ENCODE assay signal across 37 mouse cellular contexts in the genomic region with DNA sequence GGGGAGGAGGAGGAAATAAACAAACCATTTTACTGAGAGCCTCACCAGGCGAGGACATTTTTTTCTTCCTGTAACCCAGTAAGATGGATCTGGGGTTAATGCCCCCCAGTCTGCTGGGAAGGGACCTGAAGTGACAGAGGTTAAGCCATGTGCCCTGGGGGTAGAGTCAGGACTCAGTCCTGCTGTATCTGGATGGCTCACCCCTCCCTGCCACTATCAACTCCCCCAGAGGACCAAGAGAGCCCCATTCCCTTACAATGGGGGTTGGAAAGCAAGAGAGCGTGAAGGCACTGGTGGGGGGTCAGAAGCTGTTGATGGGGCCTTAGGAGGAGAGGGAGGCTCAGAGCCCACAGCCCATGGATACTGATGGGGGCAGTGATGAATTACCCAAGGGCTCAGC. TPM values are rescaled to one million over a fixed set of nuclear protein-coding genes. Genes with fewer than 3 reads are reported as not detected.
"Had no signal": no experiment of that assay in that cellular context is flagged by ENCODE, and none has a peak within 500 bp of the region (broad histone marks: within the 10 kb centered on the region; RNA-seq: fewer than 3 reads in every experiment).

No protein-coding gene starts in this region.

RNA-seq across cellular contexts. Expression of a gene that starts 8.2 kb away (rescaled TPM):
- total RNA-seq: hindbrain, postnatal 0 days had no signal
- polyA plus RNA-seq: heart, embryonic 11.5 days; heart, embryonic 13.5 days; heart, embryonic 14.5 days; heart, embryonic 15.5 days; heart, embryonic 16.5 days; heart, postnatal 0 days; hindbrain, embryonic 10.5 days; hindbrain, embryonic 11.5 days; hindbrain, embryonic 12.5 days; hindbrain, embryonic 13.5 days; hindbrain, embryonic 14.5 days; hindbrain, embryonic 15.5 days; hindbrain, embryonic 16.5 days; hindbrain, postnatal 0 days; intestine, embryonic 14.5 days; intestine, embryonic 15.5 days; intestine, embryonic 16.5 days; intestine, postnatal 0 days; kidney, embryonic 14.5 days; kidney, embryonic 15.5 days; kidney, embryonic 16.5 days had no signal

RNA-seq across cellular contexts. Expression of a gene that starts 17.4 kb away (rescaled TPM):
- total RNA-seq: heart, adult 18-20 months; heart, adult 2 months; heart, adult 8-10 months; heart, postnatal 25 days; heart, postnatal 36 days; heart, postnatal 4 days; hematopoietic stem cell, adult 5-6 weeks; hindbrain, postnatal 0 days; layer of hippocampus, adult 18-20 months; layer of hippocampus, adult 2 months; layer of hippocampus, adult 8-10 months; layer of hippocampus, postnatal 10 days; layer of hippocampus, postnatal 14 days had no signal
- polyA plus RNA-seq: heart, embryonic 10.5 days; heart, embryonic 11.5 days; heart, embryonic 12.5 days; heart, embryonic 13.5 days; heart, embryonic 14.5 days; heart, embryonic 15.5 days; heart, embryonic 16.5 days; hindbrain, embryonic 11.5 days; hindbrain, embryonic 12.5 days; hindbrain, embryonic 13.5 days; hindbrain, embryonic 14.5 days; hindbrain, embryonic 15.5 days; hindbrain, embryonic 16.5 days; hindbrain, postnatal 0 days; inflammation-experienced regulatory T-cells, adult 6 months; intestine, embryonic 14.5 days; intestine, embryonic 15.5 days; intestine, embryonic 16.5 days; intestine, postnatal 0 days; kidney, embryonic 14.5 days; kidney, embryonic 15.5 days; kidney, embryonic 16.5 days; kidney, postnatal 0 days had no signal
